Mouse (Mus musculus): ENCODE results near the gene Acsm2.

GRCm38 (mm10) chr7:119511143-119511542, 43.0 kb upstream of the Acsm2 start:
- TF ChIP-seq POLR2A (IDR thresholded peaks at IDR 0.05; ENCODE audit: borderline replicate concordance, insufficient read depth, low read length) (no peak), CTCF (IDR thresholded peaks at IDR 0.05; ENCODE audit: borderline replicate concordance, insufficient read depth, low read depth, low read length) (no peak)

All from cerebellum, adult 2 months (tissue).